Mouse (Mus musculus) neural tube, embryonic 14.5 days (tissue): ENCODE data around the gene Aldh18a1. TPM values are rescaled to one million over a fixed set of nuclear protein-coding genes. Genes with fewer than 3 reads are reported as not detected.

Experiments
- ATAC-seq: fragments of 200-750 bp; cut with Nextera tagmentation; 2 replicates; pipeline ENCODE4 v1.8.0; 2017; ENCODE audit warnings: low read depth, mild to moderate bottlenecking, moderate TSS enrichment, moderate library complexity
- H3K27ac ChIP-seq: fragments of 300-500 bp; sonication (generic); 2 replicates; pipeline ENCODE4 v1.5.1; 2014; ENCODE audit warnings: low read depth, mild to moderate bottlenecking, control low read depth, low read length, moderate library complexity, mixed read lengths
- H3K27me3 ChIP-seq: fragments of 300-500 bp; sonication (generic); 2 replicates; pipeline ENCODE4 v1.6.1; 2014; ENCODE audit warnings: low read length; ENCODE audit not compliant: control insufficient read depth, insufficient read depth
- H3K36me3 ChIP-seq: fragments of 300-500 bp; sonication (generic); 2 replicates; pipeline ENCODE4 v1.6.1; 2014; ENCODE audit warnings: low read length, mixed read lengths; ENCODE audit not compliant: control insufficient read depth, insufficient read depth
- H3K4me1 ChIP-seq: fragments of 300-500 bp; sonication (generic); 2 replicates; pipeline ENCODE4 v1.6.1; 2014; ENCODE audit warnings: low read length; ENCODE audit not compliant: control insufficient read depth, insufficient read depth
- H3K4me2 ChIP-seq: fragments of 300-500 bp; sonication (generic); 2 replicates; pipeline ENCODE4 v1.6.1; 2014; ENCODE audit warnings: mild to moderate bottlenecking, low read depth, low read length, control low read depth
- H3K4me3 ChIP-seq: fragments of 300-500 bp; sonication (generic); 2 replicates; pipeline ENCODE4 v1.5.1; 2014; ENCODE audit warnings: low read depth, low read length, control low read depth, mixed read lengths
- H3K9ac ChIP-seq: fragments of 300-500 bp; sonication (generic); replicated peaks from 2 replicates; pipeline ENCODE4 v1.6.1; 2014; ENCODE audit warnings: low read depth, mild to moderate bottlenecking, control low read depth, low read length, mixed read lengths
- H3K9me3 ChIP-seq: fragments of 300-500 bp; sonication (generic); 2 replicates; pipeline ENCODE4 v1.6.1; 2016; ENCODE audit warnings: low read length; ENCODE audit not compliant: control insufficient read depth
- WGBS: fragments of 180-500 bp; shearing (Covaris S2); extraction: QIAGEN DNeasy Blood & Tissue Kit; methylation state at CpG from one replicate; pipeline ENCODE4 v1.1.7; 2014; 5-methylcytosine and 5-hydroxymethylcytosine counted together
- polyA plus RNA-seq: library from polyadenylated mRNA; unstranded; fragments of >200 nt; fragmentation: Nextera tagmentation; extraction: Ambion mirVana; gene quantifications from 2 replicates; pipeline ENCODE4 v1.2.1, GENCODE M21; 2014

Aldh18a1 gene
- polyA plus RNA-seq, 1 experiment from 2014 or later: 42.3 TPM

DNA sequence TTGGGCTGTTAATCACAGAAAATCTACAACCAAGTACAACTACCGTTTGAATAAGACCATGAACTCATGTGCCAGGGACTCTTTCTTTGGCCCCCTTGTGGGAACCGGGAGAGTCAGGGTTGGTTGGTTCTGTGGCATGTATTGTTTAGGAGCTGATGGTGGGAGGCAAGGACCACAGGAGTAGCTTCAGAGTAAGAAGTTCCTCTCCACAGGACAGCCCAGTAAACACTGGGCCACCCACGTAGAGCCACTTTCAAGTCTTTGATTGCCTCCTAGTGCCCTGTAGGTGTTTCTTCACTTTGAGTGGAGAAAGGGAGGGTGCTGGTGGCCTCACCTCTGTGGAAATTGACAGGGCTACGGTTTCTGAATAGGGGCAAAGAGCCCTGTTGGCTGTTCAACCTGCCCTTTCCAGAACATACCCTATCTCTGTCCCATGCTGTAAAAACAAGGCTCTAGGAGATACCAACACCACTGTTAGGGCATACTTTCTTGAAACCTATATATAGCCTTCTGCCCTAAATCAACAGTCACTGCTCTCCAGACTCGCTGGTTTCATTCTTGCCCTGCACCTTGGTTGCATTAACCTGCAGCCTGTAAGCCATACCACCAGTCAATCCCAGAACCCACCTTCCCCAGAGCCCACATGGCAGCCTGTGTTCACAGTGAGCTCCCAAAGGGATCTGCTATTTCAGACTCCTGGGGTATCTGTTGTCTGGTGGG is 39.3 kb downstream of the Aldh18a1 start:
- H3K4me3 ChIP-seq: no peak overlapping the region
- no peak overlapping the region for H3K4me2 ChIP-seq
- H3K9me3 ChIP-seq: no peaks in the 10 kb centered on the region
- H3K27ac ChIP-seq: no peak overlapping the region
- no peaks in the 10 kb centered on the region for H3K27me3 ChIP-seq
- H3K4me1 ChIP-seq: no peaks in the 10 kb centered on the region
- ATAC-seq: no peak; the same call in 1 of the 2 replicates
- peaks cover 27% of the 10 kb centered on the region for H3K36me3 ChIP-seq
- H3K9ac ChIP-seq: no peak overlapping the region
- WGBS: 26% methylated on average over 5 of the region's 5 CpGs

DNA sequence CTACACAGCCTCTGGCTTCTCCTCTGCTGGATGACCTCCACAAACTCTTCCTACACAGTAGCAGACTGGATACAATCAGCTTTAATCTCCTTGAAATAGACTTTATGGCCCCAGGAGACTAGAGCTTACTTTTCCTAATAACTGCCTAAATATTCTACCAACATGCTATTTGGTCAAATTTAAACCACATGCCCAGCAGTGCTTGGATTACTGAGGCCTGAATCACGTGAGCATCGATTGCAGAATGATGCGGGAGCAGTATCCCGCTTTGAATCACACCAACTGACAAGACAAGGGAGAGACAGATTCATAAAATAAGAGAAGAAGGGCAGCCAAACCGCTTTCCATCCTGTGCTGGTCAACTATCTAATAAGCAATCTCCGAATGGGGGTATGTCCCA is 39.9 kb downstream of the Aldh18a1 start:
- no peaks in the 10 kb centered on the region for H3K9me3 ChIP-seq
- H3K4me1 ChIP-seq: no peaks in the 10 kb centered on the region
- H3K36me3 ChIP-seq: peaks cover 23% of the 10 kb centered on the region
- ATAC-seq: no peak
- H3K9ac ChIP-seq: no peak overlapping the region
- no peaks in the 10 kb centered on the region for H3K27me3 ChIP-seq
- no peak overlapping the region for H3K4me2 ChIP-seq
- 81% methylated on average over 6 of the region's 6 CpGs for WGBS
- no peak overlapping the region for H3K27ac ChIP-seq
- H3K4me3 ChIP-seq: no peak overlapping the region

GRCm38 (mm10) chr19:40544856-40545255 is 43.4 kb downstream of the Aldh18a1 start:
- Histone ChIP-seq H3K27ac (no peak overlapping the region), H3K4me1 (no peaks in the 10 kb centered on the region), H3K27me3 (no peaks in the 10 kb centered on the region), H3K9ac (no peak overlapping the region), H3K4me3 (no peak overlapping the region), H3K9me3 (no peaks in the 10 kb centered on the region), H3K4me2 (no peak overlapping the region), H3K36me3 (no peaks in the 10 kb centered on the region)
- ATAC-seq: peak; percentile 93
- WGBS: 7% methylated on average over 3 of the region's 3 CpGs

DNA sequence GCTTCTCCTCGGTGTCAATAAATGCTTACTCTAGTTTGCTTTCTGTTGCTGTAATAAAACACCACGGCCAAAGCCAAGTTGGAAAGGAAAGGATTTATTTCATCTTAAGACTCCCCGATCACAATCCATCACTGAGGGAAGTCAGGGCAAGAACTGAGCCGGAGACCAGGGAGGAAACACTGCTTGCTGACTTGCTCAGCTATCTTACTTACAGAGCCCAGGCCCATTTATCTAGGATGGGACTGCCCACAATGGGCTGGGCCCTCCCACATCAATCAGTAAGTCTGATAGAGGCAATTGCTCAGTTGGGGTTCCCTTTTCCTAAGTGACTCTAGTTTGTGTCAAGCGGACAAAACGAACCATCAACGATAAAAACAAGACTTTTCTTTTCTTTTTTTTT is 45.5 kb downstream of the Aldh18a1 start:
- no peak for ATAC-seq
- H3K4me2 ChIP-seq: no peak overlapping the region
- no peak overlapping the region for H3K9ac ChIP-seq
- H3K36me3 ChIP-seq: no peaks in the 10 kb centered on the region
- no peaks in the 10 kb centered on the region for H3K4me1 ChIP-seq
- no peaks in the 10 kb centered on the region for H3K9me3 ChIP-seq
- no peaks in the 10 kb centered on the region for H3K27me3 ChIP-seq
- H3K4me3 ChIP-seq: no peak overlapping the region
- WGBS: 80% methylated on average over 7 of the region's 7 CpGs
- H3K27ac ChIP-seq: no peak overlapping the region

DNA sequence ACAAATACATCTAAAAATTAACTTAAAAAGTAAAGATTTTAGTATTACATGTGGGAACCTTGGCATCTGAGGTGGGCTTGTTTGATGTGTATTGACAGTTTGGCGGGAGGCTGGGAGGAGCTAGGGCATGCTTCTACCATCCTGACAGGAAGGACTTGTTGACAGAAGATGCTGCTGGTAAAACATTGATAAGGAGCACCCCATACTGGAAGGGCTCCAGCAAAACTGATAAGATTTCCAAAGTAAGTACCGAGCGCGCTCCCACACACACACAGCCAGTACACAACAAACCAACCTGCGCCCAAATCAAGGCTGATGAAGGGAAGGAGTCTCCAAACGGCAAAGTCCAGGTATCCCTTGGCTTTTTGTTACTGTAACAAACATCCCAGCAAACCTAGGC is 51.7 kb downstream of the Aldh18a1 start:
- ATAC-seq: no peak
- Histone ChIP-seq H3K4me3 (no peak overlapping the region), H3K27ac (no peak overlapping the region), H3K9me3 (no peaks in the 10 kb centered on the region), H3K4me1 (no peaks in the 10 kb centered on the region), H3K9ac (no peak overlapping the region), H3K27me3 (no peaks in the 10 kb centered on the region), H3K4me2 (no peak overlapping the region), H3K36me3 (no peaks in the 10 kb centered on the region)
- 87% methylated on average over 6 of the region's 6 CpGs for WGBS

DNA sequence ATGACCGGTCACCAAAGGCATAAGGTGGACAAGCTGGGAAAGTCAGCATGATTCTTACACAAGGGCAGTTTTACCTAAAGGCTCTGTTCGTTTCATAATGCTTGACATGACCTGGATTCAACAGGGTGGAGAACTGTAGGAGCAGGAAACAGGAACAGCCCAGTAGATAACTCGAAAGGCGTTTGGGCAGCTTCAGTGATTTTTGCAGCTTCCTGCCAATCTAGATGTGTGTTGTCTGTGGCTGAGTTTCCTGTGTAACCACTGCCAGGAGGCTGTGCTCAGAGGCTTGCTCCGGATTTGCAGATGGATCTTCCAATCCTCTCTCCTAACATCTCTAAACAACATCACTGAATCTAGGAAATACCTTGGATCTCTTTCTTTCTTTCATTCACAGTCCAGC is 55.7 kb downstream of the Aldh18a1 start:
- H3K9me3 ChIP-seq: no peaks in the 10 kb centered on the region
- H3K4me1 ChIP-seq: no peaks in the 10 kb centered on the region
- H3K9ac ChIP-seq: no peak overlapping the region
- H3K4me3 ChIP-seq: no peak overlapping the region
- no peak for ATAC-seq
- H3K4me2 ChIP-seq: no peak overlapping the region
- H3K27me3 ChIP-seq: no peaks in the 10 kb centered on the region
- no peaks in the 10 kb centered on the region for H3K36me3 ChIP-seq
- WGBS: 89% methylated on average over 5 of the region's 5 CpGs
- no peak overlapping the region for H3K27ac ChIP-seq

GRCm38 (mm10) chr19:40530323-40530722 is 57.9 kb downstream of the Aldh18a1 start:
- no peaks in the 10 kb centered on the region for H3K36me3 ChIP-seq
- H3K4me3 ChIP-seq: no peak overlapping the region
- WGBS: 90% methylated on average over 2 of the region's 2 CpGs
- H3K4me2 ChIP-seq: no peak overlapping the region
- H3K9me3 ChIP-seq: no peaks in the 10 kb centered on the region
- no peaks in the 10 kb centered on the region for H3K4me1 ChIP-seq
- ATAC-seq: no peak
- H3K27ac ChIP-seq: no peak overlapping the region
- no peak overlapping the region for H3K9ac ChIP-seq
- no peaks in the 10 kb centered on the region for H3K27me3 ChIP-seq

GRCm38 (mm10) chr19:40528254-40528653 is 60.0 kb downstream of the Aldh18a1 start:
- H3K4me2 ChIP-seq: no peak overlapping the region
- H3K4me1 ChIP-seq: no peaks in the 10 kb centered on the region
- H3K27me3 ChIP-seq: no peaks in the 10 kb centered on the region
- H3K4me3 ChIP-seq: no peak overlapping the region
- H3K9ac ChIP-seq: no peak overlapping the region
- no peaks in the 10 kb centered on the region for H3K9me3 ChIP-seq
- no peaks in the 10 kb centered on the region for H3K36me3 ChIP-seq
- no peak for ATAC-seq
- no peak overlapping the region for H3K27ac ChIP-seq

GRCm38 (mm10) chr19:40526367-40527014 is 61.8 kb downstream of the Aldh18a1 start:
- no peak for ATAC-seq
- Histone ChIP-seq H3K27ac (no peak overlapping the region), H3K36me3 (no peaks in the 10 kb centered on the region), H3K4me1 (no peaks in the 10 kb centered on the region), H3K4me2 (no peak overlapping the region), H3K4me3 (no peak overlapping the region), H3K9ac (no peak overlapping the region), H3K9me3 (no peaks in the 10 kb centered on the region), H3K27me3 (no peaks in the 10 kb centered on the region)
- 78% methylated on average over 9 of the region's 9 CpGs for WGBS
